Mouse (Mus musculus): ENCODE results near the gene Mfap1a. TPM values are rescaled to one million over a fixed set of nuclear protein-coding genes. Genes with fewer than 3 reads are reported as not detected.
"Not testable (repeated sequence)": the region's sequence is repeated elsewhere in the genome, so short reads cannot be mapped to it uniquely, and the experiment has no call there.

Gene Mfap1a
- total RNA-seq (2021) = 10 to 100 TPM; 30.5 to 32.4 TPM

GRCm38 (mm10) chr2:121505942-121506882 lies at the start of gene Mfap1a, which contains the start of gene Wdr76:
Gene Mfap1a, minus strand, starts transcription at chr2:121506665.
Gene Wdr76, plus strand, starts transcription at chr2:121506723.
- DNase-seq = peak; percentile 84
- intact Hi-C loops (cut with DNase I) = not testable (repeated sequence)

GRCm38 (mm10) chr2:121551271-121551670 lies 44.8 kb upstream of the Mfap1a start:
- no peak for DNase-seq
- intact Hi-C loops (cut with DNase I) = no loop called here

- no peak for DNase-seq
- intact Hi-C loops (cut with DNase I) = no loop called here
These were observed 43.2 kb upstream of the Mfap1a start for GRCm38 (mm10) chr2:121549630-121550029.

- intact Hi-C loops (cut with DNase I) = no loop called here
- DNase-seq = no peak
These were observed 38.4 kb upstream of the Mfap1a start for GRCm38 (mm10) chr2:121544829-121545228.

GRCm38 (mm10) chr2:121525056-121525455 lies 18.6 kb upstream of the Mfap1a start:
- no peak for DNase-seq
- intact Hi-C loops (cut with DNase I) = no loop called here

GRCm38 (mm10) chr2:121522830-121523229 lies 16.4 kb upstream of the Mfap1a start:
- intact Hi-C loops (cut with DNase I); DNase-seq: not testable (repeated sequence)

GRCm38 (mm10) chr2:121522006-121522405 lies 15.5 kb upstream of the Mfap1a start:
- intact Hi-C loops (cut with DNase I) = no loop called here
- no peak for DNase-seq

GRCm38 (mm10) chr2:121518711-121519110 lies 12.2 kb upstream of the Mfap1a start:
- DNase-seq = not testable (repeated sequence)

GRCm38 (mm10) chr2:121518106-121518505 lies 11.6 kb upstream of the Mfap1a start:
- no peak for DNase-seq
- intact Hi-C loops (cut with DNase I) = no loop called here

More at GRCm38 (mm10) chr2:121518711-121519110, 12.2 kb upstream of the Mfap1a start:
- intact Hi-C loops (cut with DNase I) = not testable (repeated sequence)

- intact Hi-C loops (cut with DNase I) = no loop called here
- DNase-seq = no peak
These were observed 7.7 kb upstream of the Mfap1a start for GRCm38 (mm10) chr2:121514211-121514610.

GRCm38 (mm10) chr2:121512991-121513765 lies 6.7 kb upstream of the Mfap1a start:
- intact Hi-C loops (cut with DNase I); DNase-seq: not testable (repeated sequence)

- DNase-seq = no peak
- intact Hi-C loops (cut with DNase I) = no loop called here
These were observed 4.9 kb upstream of the Mfap1a start for GRCm38 (mm10) chr2:121511401-121511800.

- intact Hi-C loops (cut with DNase I) = no loop called here
- peak; percentile 34 for DNase-seq
These were observed 3.1 kb upstream of the Mfap1a start for GRCm38 (mm10) chr2:121509584-121509983.

GRCm38 (mm10) chr2:121507951-121508330 lies 1.5 kb upstream of the Mfap1a start:
- intact Hi-C loops (cut with DNase I) = no loop called here
- DNase-seq = no peak

- DNase-seq = no peak
- intact Hi-C loops (cut with DNase I) = no loop called here
These were observed 897 bp upstream of the Mfap1a start for GRCm38 (mm10) chr2:121507173-121507950.

GRCm38 (mm10) chr2:121501550-121501949 lies 4.9 kb downstream of the Mfap1a start:
- intact Hi-C loops (cut with DNase I); DNase-seq: not testable (repeated sequence)

GRCm38 (mm10) chr2:121484403-121484802 lies 22.1 kb downstream of the Mfap1a start:
- DNase-seq; intact Hi-C loops (cut with DNase I): not testable (repeated sequence)

GRCm38 (mm10) chr2:121483576-121483975 lies 22.9 kb downstream of the Mfap1a start:
- DNase-seq = no peak
- intact Hi-C loops (cut with DNase I) = no loop called here

GRCm38 (mm10) chr2:121480916-121481315 lies 25.5 kb downstream of the Mfap1a start:
- DNase-seq = not testable (repeated sequence)

GRCm38 (mm10) chr2:121480498-121480897 lies 26.0 kb downstream of the Mfap1a start:
- no peak for DNase-seq
- intact Hi-C loops (cut with DNase I) = no loop called here

More at GRCm38 (mm10) chr2:121480916-121481315, 25.5 kb downstream of the Mfap1a start:
- intact Hi-C loops (cut with DNase I) = not testable (repeated sequence)
